Mouse (Mus musculus) heart, postnatal 25 days (tissue): ENCODE data around the gene St3gal5. TPM values are rescaled to one million over a fixed set of nuclear protein-coding genes. Genes with fewer than 3 reads are reported as not detected.

Source experiments
- DNase-seq: peaks from one replicate; pipeline ENCODE4 v3.0.0; 2022; ENCODE audit warnings: low spot score
- intact Hi-C: fragments of 180-260 bp; cut with DNase I; formaldehyde crosslinking; loops from one replicate; pipeline ENCODE4 v1.15.1; 2025
- total RNA-seq, 2 experiments: library from RNA; stranded (reverse); gene quantifications; 2 replicates each; pipeline ENCODE4 v1.2.3; 2021

St3gal5 gene
- total RNA-seq, 2 experiments from 2014 or later, result 56.3 to 58.1 TPM

DNA sequence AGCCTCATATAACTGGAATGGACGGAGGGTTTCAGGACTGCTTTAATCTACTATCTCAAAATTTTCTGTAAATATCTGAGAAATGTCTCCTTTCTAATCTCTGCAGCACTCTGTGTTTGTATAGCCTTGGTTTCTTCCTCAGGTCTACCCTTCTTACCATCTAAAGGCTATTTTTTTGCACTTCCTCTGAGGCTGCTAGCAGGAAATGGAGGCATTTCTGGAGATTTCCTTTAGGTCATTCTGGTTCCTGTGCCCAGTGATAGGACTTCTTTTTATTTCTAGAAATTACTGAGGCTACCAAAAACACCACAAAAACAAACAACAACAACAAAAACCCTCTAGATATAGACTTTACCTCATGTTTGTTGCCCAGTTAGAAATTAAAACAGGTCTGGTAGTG, 4.3 kb upstream of the St3gal5 start:
- no peak for DNase-seq
- intact Hi-C loops, result no loop called here

DNA sequence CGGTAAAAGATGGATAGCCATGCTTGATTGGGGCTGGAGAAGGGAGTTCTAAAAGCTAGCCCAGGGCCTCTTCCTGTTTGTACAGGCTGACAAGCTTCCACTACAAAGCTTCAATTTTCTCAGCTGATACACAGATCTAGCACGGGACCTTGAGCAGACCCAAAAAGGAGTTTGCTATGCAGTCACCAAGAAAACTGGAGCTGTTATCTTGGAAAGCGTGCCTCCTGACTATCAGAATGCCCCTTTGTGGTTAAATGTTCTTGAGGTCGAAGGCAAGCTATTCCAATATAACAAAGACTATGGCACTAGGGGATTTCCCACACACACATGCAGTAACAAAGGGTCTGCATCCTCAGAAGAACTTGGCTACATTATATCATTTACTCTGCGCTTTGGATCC, 1.2 kb upstream of the St3gal5 start:
- intact Hi-C loops, result loop anchor here (5.0 kb wide), 2 partner anchors 66 to 164 kb away; no protein-coding TSS in a partner anchor
- DNase-seq, result no peak

DNA sequence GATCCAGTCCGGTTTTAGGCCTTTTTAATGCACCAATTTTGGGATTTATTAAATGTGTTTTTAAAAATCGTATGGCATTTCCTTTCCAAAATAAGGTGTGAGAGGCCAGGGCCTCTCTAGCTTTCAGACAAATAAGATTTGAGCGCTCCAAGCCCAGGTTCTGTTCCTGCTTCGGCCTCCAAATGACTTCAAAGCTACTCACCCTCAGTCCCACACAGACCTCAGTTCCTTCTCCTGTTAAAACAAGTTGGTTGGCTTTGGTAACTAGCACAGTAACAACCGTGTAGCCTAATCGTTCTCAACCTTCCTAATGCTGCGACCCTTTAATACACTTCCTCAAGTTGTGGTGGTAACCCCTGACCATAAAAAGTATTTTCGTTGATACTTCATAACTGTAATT, 723 bp upstream of the St3gal5 start:
- DNase-seq, result no peak

DNA sequence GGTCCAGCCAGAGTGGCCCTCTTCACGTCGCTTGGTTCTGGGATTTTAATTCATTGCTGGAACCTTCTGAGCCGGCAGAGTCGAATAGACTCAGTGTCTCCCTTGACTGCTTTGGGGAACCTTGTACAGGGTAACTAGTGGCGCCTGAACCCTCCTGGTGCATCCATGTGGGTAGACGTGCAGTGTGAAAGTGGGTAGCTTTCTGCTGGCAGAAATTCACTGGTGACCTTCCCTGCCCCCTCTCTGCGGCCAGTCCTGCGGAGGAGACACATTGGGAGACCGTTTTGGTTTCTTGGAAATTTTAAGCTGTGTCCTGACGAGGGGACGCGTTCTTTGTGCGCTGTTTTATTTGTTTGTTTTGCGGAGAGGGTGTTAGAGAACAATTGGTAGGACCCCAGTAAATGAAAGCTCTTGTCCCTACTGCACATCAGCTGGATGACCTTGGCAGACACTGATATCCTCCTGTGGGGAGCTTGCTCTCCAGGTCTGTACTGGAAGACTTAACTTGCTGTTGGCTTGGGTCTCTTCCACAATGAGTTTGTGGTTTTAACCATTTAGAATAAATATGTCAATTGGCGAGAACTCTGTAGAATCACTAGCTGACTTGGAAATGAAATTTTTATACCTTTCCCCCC, 746 bp downstream of the St3gal5 start:
- intact Hi-C loops, result loop anchor here (5.0 kb wide), 2 partner anchors 64 to 166 kb away; no protein-coding TSS in a partner anchor
- DNase-seq, result no peak

More for the DNA sequence above, 723 bp upstream of the St3gal5 start:
- intact Hi-C loops, result loop anchor here (5.0 kb wide), 2 partner anchors 66 to 164 kb away; no protein-coding TSS in a partner anchor

DNA sequence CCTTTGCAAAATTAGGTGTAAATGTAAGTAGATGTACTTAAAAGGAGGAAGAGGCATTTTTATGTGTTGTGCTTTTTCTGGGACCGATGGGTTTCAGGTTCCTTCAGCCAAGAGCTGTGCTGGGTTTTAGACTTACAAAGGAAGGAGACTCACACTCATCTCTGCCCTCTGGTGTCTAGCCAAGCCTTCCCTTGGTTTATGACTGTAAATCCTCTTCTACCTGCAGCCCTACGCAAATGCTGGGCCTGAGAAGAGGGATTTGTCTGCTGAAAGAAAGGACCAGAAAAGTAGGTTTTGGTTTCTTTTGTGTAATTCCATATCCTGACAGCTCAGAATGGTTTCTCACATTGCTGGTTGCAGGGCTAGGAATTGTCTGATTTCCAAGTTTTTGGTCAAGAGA, 1.3 kb downstream of the St3gal5 start:
- intact Hi-C loops, result loop anchor here (5.0 kb wide), 2 partner anchors 64 to 166 kb away; no protein-coding TSS in a partner anchor
- no peak for DNase-seq

DNA sequence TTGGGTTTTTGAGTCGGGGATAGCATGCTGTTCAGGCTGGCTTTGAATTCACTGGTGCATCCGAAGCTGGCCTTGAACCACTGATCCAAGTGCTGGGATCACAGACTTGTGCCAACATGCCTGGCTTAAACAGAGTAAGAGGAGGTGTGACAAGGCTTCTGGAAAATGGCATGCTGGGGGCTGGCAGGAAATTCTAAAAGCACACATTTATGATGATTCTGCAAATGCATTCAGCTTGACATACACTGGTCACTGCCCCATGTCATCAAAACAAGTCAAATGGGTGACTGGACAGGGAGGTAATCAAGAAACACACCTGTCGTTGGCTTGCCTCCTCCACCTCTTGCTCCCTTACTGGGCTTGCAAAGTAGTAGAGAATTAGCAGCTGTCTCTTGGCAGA, 1.9 kb downstream of the St3gal5 start:
- DNase-seq, result no peak
- intact Hi-C loops, result loop anchor here (5.0 kb wide), 2 partner anchors 63 to 167 kb away; no protein-coding TSS in a partner anchor

DNA sequence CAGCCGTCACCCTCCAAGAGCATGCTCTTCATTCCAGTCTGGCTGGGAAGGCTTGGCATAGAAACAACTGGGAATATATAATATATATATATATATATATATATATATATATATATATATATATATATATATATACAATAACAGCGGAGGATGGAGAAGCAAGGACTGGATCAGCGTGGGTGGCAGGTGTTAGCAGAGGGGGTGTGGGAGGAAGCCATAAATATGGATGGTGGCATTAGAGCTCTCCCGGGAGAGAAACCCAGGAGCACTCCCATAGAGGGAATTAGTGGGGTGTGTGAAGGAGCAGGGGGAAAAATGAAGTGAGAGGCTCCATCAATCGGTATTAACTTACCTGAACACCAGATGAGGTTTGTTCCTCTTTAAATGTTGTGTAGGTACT, 2.8 kb downstream of the St3gal5 start:
- intact Hi-C loops, result no loop called here
- DNase-seq, result no peak

DNA sequence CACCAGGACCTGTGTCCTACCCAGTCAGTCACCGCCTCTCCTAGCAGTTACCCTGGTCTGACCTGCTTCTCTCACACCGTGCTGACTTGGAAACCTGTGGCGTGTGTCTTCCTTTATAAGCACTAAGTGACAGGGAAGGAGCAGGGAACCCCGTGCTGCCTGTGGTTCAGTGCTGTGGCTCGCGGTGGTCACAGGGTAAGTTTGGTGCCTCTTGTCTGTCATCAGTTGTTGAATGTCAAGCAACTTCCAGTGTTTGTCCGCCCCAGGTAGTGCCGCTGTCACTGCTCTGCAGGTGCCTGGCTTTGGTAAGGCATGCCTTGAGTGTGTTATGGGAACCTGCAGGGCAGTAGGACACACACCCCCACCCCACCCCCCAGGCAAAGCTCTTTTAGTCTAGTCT, 3.5 kb downstream of the St3gal5 start:
- intact Hi-C loops, result no loop called here
- DNase-seq, result no peak

DNA sequence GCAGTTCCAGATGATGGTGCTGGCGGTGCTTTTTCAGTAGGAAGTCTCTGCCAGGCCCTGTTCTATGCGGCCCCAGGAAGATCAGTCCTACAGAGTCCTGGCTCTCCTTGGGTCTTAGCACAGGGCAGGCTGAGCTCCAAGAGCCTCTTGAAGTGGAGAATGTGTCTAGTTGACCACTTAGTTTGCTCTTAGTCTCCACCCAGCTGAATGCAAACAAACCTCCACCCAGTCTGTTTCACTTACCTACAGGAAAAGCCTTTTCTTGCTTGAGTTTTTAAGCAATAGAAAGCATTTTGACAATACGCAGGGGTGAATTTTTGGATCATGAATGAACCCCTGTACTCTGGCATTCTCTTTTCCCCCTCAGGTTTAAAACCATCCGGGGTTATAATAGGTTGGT, 4.0 kb downstream of the St3gal5 start:
- DNase-seq, result no peak
- intact Hi-C loops, result no loop called here

DNA sequence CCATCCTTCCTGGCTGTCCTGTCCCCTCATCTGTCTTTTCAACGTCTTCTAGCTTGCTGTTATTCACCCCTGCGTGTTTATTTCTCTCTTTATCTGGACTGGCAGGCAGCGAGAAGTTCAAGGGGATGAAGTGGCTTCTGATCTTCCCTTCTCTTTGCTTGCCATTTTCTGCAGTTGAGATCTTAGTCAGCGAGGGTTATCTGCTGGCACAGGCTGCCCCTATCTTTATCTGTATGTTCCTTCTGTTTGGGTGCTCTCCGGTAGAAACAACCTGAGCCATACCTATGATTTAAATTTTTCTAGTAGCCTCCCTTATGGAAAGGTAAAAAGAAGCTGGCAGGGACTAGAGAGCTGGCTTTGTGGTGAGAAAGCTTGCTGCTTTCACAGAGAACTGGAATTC, 4.7 kb downstream of the St3gal5 start:
- intact Hi-C loops, result no loop called here
- DNase-seq, result no peak

DNA sequence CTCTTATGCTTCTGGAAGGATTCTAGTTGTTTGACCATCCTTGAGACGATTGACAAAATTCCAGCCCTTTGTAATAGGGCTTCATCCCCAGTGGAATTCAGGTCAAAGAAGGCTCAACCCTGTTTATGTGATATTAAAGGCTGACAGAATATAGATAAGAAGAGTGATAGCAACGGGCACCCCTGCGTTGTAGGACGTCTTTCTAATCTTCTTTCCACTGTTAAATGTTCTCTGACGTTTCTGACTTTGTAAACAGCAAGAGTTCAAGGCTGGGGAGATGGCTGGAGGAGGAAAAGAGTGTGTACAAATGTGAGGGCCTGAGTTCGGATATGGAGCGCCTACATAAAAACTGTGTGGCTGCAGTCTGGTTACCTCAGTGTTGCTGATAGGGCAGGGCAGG, 7.1 kb downstream of the St3gal5 start:
- intact Hi-C loops, result no loop called here
- DNase-seq, result no peak

DNA sequence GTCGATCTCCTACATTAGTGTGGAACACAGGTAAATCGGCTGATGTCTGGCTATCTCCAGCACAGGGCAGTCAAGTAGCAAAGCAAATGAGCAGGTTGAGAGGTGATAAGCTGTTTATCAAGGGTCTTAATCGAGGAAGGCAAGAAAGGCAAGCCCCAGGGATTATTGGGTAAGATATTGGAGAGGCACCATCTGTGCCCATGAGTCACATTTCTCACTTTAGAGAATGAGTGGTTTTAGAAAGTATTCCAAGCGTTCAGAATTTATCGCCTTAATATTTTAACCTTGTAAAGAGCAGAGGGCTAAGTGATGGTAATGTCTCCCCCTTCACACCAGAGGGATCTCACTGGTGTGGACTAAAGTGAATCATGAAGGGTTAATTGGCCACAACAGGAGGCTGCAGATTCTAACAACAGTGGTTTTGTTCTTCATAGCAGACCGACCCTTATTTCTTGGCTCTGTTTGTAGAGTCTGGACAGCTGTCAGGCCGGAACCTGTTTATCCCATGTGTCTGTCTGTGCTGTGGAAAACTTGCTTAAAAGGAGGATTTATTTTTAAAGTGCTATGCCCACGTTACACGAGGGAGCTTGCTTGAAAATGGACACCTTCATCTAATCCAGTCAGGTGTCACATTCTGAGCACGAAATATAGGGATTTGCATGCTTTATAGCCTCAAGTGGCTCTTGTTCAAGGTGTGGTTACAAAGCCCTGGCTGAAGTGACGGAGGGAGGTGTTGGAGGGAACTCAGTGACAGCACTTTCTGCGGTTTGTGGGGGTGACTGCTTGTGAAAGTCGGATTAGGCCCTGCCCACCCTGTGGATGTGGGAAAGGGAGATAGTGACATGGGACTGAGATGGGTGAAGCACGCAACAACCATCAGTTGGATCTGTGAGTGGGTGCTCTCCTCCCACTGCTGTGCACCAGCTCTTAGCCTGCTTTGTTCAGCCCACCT, 11.8 kb downstream of the St3gal5 start:
- no peak for DNase-seq

DNA sequence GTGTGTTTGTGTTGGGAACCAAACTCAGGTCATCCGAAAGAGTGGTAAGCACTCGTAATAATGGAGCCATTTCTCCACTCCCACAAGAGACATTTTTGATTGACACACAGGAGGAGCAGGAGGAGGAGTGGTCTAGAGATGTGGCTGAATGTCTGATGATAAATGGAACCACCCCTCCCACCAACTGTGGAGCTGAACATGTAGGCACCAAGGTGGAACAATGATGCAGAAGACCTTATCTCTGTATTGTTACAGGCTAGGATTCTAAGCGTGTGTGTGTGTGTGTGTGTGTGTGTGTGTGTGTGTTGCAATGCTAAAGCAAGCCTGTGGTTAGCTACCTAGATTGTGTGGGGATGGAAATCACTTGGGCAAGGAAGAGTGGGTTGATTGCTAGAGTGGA, 13.2 kb downstream of the St3gal5 start:
- no peak for DNase-seq
- intact Hi-C loops, result no loop called here

More for the DNA sequence above, 11.8 kb downstream of the St3gal5 start:
- intact Hi-C loops, result no loop called here

DNA sequence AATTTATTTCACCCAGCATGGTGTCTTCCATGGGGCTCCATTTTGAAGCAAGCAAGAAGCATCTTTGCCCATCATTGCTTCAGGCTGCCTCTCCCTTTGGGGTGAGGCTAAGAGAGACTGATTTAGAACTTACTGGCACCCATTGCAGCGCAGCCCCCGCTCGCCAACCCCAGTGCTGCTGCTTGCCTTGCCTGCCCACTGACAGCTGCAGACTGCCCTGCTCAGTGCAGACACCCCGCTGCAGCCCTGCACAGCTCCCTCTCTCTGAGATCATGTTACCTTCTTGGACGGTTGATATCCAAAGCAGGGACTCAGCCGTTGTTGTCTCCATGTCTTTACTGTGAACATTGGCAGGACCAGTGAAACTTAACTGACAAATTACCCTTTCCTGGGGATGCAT, 15.2 kb downstream of the St3gal5 start:
- intact Hi-C loops, result no loop called here
- no peak for DNase-seq

DNA sequence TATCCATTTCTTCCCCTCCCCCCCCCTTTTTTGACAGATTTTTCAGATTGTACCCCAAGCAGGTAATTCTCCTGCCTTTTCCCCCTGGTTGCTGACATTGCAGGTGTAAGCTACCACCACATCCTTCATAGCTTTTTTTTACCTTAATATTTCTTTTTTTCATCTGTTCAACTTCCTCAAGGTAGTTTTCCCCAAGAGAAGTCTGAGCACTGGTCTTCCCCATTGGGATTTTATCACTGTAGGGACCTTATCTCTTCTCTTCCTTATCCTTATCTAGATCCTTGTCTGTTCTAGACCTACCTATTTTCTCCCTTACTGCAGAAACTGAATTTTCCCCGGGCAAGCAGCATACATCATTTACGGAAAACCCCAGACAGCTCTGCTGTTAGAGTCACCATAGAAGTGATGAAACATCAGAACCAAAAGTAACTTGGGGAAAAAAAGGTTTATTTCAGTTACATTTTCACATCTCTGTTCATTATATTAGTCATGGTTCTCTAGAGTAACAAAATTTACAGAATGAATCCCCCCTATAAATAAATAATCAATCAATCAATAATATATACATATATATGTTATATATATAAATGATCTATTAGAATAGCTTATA, 15.8 kb downstream of the St3gal5 start:
- intact Hi-C loops, result no loop called here
- DNase-seq, result no peak

DNA sequence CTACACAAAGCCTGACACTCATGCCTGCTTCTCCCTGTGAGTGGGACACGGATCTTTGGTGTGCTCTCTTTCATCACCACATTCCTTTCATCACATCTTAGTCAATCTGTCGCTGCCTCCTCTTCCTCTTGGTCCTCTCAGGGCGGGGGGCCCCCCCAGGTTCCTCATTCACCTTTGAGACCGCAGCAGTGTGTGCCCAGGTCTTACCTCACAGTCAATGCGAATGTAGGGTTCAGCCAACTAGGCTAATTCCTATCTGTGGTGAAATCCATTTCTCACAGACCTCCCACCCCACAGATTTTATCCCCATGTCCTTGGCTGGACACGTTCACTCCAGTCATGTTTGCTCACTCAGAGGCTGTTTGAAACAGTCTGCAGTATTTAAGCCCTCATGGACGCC, 17.5 kb downstream of the St3gal5 start:
- intact Hi-C loops, result no loop called here
- no peak for DNase-seq

DNA sequence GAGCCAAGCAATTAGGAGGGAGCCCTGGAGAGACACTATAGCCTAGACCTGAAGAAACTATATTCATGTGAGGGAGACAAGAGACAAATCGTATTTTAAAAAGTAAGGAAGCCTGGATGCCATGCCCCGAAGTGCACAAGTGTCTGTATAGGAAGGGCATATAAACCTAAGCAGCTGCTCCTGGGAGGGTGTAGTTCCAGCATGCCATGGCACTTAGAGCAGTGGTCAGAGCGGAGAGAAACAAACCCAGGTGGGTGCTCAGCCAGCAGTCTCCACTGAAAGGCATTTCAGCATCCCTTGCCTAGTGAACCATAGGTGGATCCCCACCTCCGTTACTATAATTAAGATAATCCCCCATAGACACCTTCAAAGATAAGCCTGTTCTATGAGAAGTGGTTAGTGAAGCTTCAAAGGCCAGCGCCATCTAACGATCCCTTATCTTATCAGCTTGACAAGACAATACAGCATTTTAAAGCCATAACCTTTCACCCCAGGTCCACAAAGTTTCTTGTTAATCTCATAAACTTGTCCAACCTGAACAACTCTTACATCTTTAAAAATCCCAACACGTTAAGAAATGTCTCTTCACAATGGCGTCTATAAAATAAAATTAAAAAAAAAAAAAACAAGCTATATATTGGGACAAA, 20.1 kb downstream of the St3gal5 start:
- DNase-seq, result no peak
- intact Hi-C loops, result no loop called here

DNA sequence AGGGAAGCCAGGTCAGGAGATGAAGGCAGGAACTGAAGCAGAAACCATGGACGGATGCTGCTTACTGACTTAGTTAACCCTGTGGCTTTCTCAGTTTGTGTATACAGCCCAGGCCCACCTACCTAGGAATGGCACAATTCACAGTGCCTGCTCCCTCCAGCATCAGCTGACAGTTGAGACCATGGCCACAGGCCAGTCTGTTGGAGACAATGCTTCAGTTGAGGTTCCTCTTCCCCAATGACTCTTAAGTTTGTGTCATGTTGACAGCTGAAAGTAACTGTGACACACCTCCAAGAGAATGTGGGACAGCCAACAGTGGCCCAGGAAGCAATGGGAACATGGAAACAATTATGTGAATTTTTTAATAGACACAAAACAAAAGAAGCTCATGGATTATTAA, 22.5 kb downstream of the St3gal5 start:
- intact Hi-C loops, result no loop called here
- no peak for DNase-seq

DNA sequence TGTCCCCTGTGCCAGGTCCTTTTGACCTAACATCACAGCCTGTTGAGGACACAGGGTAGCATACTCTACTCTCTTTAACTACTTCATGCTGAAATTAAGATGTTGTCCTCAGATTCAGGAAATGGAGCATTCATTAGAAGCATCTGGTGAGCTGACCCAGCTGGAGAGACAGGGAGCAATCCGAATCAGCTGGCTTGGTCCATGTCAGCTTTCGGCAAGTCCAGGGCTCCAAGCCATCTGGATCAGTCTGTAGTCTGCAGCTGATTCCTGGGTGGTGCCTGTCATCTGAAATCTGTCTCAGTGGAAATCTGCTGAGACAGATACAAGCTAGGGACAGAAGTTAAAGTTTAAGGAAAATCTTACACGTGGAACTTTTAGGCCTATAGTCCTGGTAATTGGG, 23.9 kb downstream of the St3gal5 start:
- intact Hi-C loops, result no loop called here
- DNase-seq, result peak; percentile 14

DNA sequence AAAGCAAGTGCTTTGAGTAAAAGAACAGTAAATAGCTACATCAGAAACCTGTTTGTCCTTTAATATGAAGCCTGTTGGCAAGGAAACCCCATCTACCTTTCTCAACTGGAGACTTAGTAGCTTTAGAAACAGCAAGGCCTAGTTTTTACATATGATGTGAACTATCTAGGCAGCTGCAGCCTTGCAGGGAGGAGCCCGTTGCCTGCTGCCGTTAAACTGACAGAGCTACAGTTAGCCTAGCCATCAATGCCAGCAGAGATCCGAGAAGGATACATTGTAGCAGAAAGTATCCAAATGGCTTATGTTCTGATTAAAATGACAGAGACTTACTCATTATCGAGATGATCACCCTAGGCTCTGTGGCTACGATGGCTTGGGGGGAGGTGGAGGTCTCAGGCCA, 25.1 kb downstream of the St3gal5 start:
- DNase-seq, result no peak

More for the DNA sequence above, 25.1 kb downstream of the St3gal5 start:
- intact Hi-C loops, result no loop called here
